Mouse (Mus musculus): ENCODE measurements around the gene Hps1. TPM values are rescaled to one million over a fixed set of nuclear protein-coding genes. Genes with fewer than 3 reads are reported as not detected.

Hps1 gene
- polyA plus RNA-seq, 1 experiment from 2014 or later: 5.3 TPM

DNA sequence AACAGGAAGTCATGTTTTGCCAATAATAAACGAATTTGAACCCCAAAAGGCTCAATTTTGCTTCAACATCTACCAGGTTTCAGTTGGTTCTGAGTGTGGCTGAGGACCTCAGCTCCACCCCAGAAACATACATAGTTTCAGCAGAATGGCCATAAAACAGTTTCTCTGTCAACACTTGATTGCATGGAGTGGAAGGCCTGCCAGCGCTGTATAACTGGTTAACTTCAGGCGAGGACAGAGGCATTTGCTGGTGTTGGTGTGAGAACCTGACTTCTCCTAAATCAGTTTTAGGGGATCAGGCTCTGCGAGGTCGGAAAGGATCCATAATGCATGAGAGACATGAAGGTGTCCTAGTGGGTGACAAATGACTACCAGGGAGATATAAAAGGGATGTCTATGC, 30.4 kb upstream of the Hps1 start:
- WGBS (ENCODE audit: insufficient replicate concordance): 62% methylated on average over 5 of the region's 5 CpGs
- no peak overlapping the region for H3K4me2 ChIP-seq (ENCODE audit: low read depth, low read length)
- no peak overlapping the region for H3K4me3 ChIP-seq (ENCODE audit: low read depth, low read length)
- no peaks in the 10 kb centered on the region for H3K36me3 ChIP-seq (replicated peaks; ENCODE audit: insufficient read depth, low read length)
- H3K27ac ChIP-seq (ENCODE audit: low read depth): no peak overlapping the region
- DNase-seq: no peak
- TF ChIP-seq CTCF (IDR thresholded peaks at IDR 0.05; ENCODE audit: low read depth) (no peak), EP300 (IDR thresholded peaks at IDR 0.05; ENCODE audit: low read depth) (no peak)
- no peaks in the 10 kb centered on the region for H3K27me3 ChIP-seq (ENCODE audit: insufficient read depth, low read length)
- no peak overlapping the region for H3K9ac ChIP-seq (replicated peaks)
- no peak for ATAC-seq
- H3K4me1 ChIP-seq (ENCODE audit: insufficient read depth): no peaks in the 10 kb centered on the region
- no peaks in the 10 kb centered on the region for H3K9me3 ChIP-seq (ENCODE audit: low read length)

DNA sequence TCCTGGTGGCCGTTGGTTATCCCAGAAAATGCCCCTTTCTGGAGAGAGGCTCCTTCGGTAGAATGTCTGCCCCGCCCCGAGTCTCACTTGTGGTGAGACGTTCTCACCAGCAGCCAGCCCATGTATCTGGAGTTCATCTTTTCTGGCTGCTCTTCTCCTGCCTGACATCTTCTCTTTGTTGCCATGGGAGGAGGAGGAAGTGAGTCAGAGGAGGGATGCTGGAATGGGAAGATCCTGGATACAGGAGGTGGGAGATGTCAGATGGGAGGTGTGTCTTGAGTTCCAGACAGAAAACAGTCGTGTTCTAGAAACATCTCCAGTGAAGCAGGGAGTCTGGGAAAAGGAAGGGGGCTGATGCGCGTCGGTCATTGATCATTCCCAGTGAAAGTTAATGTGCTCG, 29.7 kb upstream of the Hps1 start:
- 73% methylated on average over 10 of the region's 10 CpGs for WGBS (ENCODE audit: insufficient replicate concordance)
- no peaks in the 10 kb centered on the region for H3K27me3 ChIP-seq (ENCODE audit: insufficient read depth, low read length)
- TF ChIP-seq EP300 (IDR thresholded peaks at IDR 0.05; ENCODE audit: low read depth) (no peak), CTCF (IDR thresholded peaks at IDR 0.05; ENCODE audit: low read depth) (no peak)
- no peaks in the 10 kb centered on the region for H3K9me3 ChIP-seq (ENCODE audit: low read length)
- no peak overlapping the region for H3K27ac ChIP-seq (ENCODE audit: low read depth)
- H3K4me3 ChIP-seq (ENCODE audit: low read depth, low read length): no peak overlapping the region
- H3K9ac ChIP-seq (replicated peaks): no peak overlapping the region
- no peaks in the 10 kb centered on the region for H3K36me3 ChIP-seq (replicated peaks; ENCODE audit: insufficient read depth, low read length)
- no peak overlapping the region for H3K4me2 ChIP-seq (ENCODE audit: low read depth, low read length)
- DNase-seq: no peak
- no peaks in the 10 kb centered on the region for H3K4me1 ChIP-seq (ENCODE audit: insufficient read depth)
- ATAC-seq: no peak

DNA sequence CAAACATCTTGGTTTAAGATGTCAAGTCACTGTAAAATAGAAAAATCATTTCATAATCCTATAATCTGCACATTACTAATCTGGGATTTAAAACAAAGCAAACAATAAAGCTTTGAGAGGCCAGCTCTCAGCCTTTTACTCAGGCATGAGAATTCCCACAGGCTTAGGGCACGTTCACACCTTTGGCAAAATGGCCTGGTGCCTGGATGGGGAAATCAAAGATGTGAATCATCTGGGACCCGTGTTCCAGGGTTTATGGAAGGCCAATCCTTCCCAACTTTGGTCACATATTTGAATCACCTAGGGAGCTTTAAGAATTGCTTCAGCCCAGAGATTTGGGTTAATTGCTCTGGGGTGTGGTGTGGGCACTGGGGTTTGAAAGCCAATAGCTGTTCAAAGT, 18.1 kb upstream of the Hps1 start:
- DNase-seq (no peak), ATAC-seq (no peak)
- no peak for TF ChIP-seq EP300 (IDR thresholded peaks at IDR 0.05; ENCODE audit: low read depth)
- Histone ChIP-seq H3K36me3 (replicated peaks; ENCODE audit: insufficient read depth, low read length) (no peaks in the 10 kb centered on the region), H3K4me3 (ENCODE audit: low read depth, low read length) (no peak overlapping the region), H3K27ac (ENCODE audit: low read depth) (no peak overlapping the region), H3K27me3 (ENCODE audit: insufficient read depth, low read length) (peaks cover 14% of the 10 kb centered on the region), H3K4me2 (ENCODE audit: low read depth, low read length) (no peak overlapping the region), H3K9me3 (ENCODE audit: low read length) (no peaks in the 10 kb centered on the region), H3K9ac (replicated peaks) (no peak overlapping the region), H3K4me1 (ENCODE audit: insufficient read depth) (peaks cover 3% of the 10 kb centered on the region)
- 62% methylated on average over 2 of the region's 2 CpGs for WGBS (ENCODE audit: insufficient replicate concordance)

DNA sequence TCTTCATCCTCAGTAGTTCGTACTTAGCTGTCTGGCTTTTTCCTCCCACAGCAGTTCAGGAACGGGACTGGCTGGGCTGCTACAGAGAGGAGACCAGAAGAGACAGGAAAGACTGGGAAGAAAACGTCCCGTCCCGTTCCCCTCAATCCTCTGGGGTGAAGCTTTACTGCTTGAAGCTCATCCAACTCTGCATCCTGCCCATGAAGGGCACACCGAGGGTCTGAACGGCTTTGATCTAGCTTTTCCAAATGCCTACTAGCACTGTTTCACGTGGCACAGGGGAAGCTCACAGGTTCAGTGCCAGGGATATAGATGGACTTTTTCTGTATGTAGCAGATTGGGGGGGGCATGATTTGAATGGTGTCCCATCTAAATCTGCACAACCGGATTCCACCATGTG, 16.0 kb upstream of the Hps1 start:
- 28% methylated on average over 9 of the region's 9 CpGs for WGBS (ENCODE audit: insufficient replicate concordance)
- no peaks in the 10 kb centered on the region for H3K9me3 ChIP-seq (ENCODE audit: low read length)
- H3K36me3 ChIP-seq (replicated peaks; ENCODE audit: insufficient read depth, low read length): no peaks in the 10 kb centered on the region
- DNase-seq (no peak), ATAC-seq (no peak)
- TF ChIP-seq EP300 (IDR thresholded peaks at IDR 0.05; ENCODE audit: low read depth) (no peak), CTCF (IDR thresholded peaks at IDR 0.05; ENCODE audit: low read depth) (no peak)
- H3K4me3 ChIP-seq (ENCODE audit: low read depth, low read length): 0 out of 2 replicates have a peak overlapping the region, but pooled peaks have one; percentile 27
- H3K27ac ChIP-seq (ENCODE audit: low read depth): no peak overlapping the region
- peaks cover 14% of the 10 kb centered on the region for H3K27me3 ChIP-seq (ENCODE audit: insufficient read depth, low read length)
- H3K4me1 ChIP-seq (ENCODE audit: insufficient read depth): peaks cover 3% of the 10 kb centered on the region
- H3K9ac ChIP-seq (replicated peaks): no peak overlapping the region
- peak overlapping the region; percentile 70 for H3K4me2 ChIP-seq (ENCODE audit: low read depth, low read length)

DNA sequence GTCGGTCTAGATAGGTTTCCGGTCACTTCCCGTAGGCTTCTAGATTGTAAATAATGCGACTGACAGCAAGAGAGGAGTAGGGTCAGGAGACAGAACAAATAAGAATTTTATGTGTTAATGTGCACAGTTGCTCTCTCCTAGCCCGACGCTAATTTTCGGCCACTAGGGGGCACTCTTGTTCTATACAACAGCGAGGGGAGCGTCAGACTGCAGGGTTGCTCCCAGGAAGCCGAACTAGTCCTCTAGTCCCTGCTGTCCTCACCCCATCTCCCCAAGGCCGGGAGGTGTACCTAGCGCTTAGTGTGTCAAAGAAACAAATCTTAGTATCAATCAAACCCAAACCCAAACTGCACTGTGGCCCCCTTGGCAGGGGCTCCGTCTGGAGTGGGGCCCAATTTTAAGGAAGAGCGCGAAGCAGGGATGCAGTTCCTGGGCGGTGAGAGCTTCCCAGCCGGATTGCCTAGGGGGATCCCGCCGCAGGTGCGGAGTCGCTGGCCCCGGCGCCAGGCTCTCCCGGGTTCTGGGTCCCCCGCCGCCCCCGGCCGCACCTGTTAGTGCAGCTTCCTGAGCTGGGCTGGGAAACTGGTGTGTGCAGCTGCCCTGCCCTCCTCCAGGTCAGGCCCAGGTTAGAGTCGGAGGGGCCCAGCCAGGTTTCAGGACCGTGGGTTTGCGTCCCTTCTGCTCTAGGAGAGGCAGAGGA, 15.3 kb upstream of the Hps1 start:
- H3K4me1 ChIP-seq (ENCODE audit: insufficient read depth): peaks cover 3% of the 10 kb centered on the region
- peaks cover 14% of the 10 kb centered on the region for H3K27me3 ChIP-seq (ENCODE audit: insufficient read depth, low read length)
- H3K9me3 ChIP-seq (ENCODE audit: low read length): no peaks in the 10 kb centered on the region
- no peak overlapping the region for H3K27ac ChIP-seq (ENCODE audit: low read depth)
- DNase-seq (peak; percentile 88), ATAC-seq (peak; percentile 72)
- peak overlapping the region; percentile 70 for H3K4me2 ChIP-seq (ENCODE audit: low read depth, low read length)
- H3K9ac ChIP-seq (replicated peaks): peak overlapping the region; percentile 38
- 1% methylated on average over 31 of the region's 31 CpGs for WGBS (ENCODE audit: insufficient replicate concordance)
- H3K4me3 ChIP-seq (ENCODE audit: low read depth, low read length): peak overlapping the region; percentile 27
- TF ChIP-seq CTCF (IDR thresholded peaks at IDR 0.05; ENCODE audit: low read depth) (peak; percentile 92), EP300 (IDR thresholded peaks at IDR 0.05; ENCODE audit: low read depth) (no peak)
- no peaks in the 10 kb centered on the region for H3K36me3 ChIP-seq (replicated peaks; ENCODE audit: insufficient read depth, low read length)

DNA sequence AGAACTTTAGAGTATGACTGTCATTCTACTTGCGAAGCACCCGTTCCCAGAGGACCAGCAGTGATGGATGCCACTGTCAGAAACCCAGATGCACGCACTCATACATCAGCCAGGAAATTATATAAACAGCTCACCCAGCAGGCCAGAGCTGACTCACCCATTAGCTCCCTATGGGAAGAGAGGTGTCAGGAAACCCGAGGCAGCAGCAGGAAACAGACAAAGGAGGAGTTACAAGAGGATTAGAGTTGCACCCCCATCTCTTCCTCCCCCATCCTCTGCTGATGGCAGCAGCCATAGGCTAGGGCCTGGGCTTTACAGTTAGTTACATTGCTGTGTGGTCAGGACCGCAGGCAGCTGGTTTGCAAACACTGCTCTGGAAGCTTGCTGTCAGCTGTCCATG, 8.5 kb upstream of the Hps1 start:
- Histone ChIP-seq H3K4me1 (ENCODE audit: insufficient read depth) (no peaks in the 10 kb centered on the region), H3K27ac (ENCODE audit: low read depth) (no peak overlapping the region), H3K9ac (replicated peaks) (no peak overlapping the region), H3K4me2 (ENCODE audit: low read depth, low read length) (no peak overlapping the region), H3K4me3 (ENCODE audit: low read depth, low read length) (no peak overlapping the region), H3K9me3 (ENCODE audit: low read length) (no peaks in the 10 kb centered on the region), H3K27me3 (ENCODE audit: insufficient read depth, low read length) (no peaks in the 10 kb centered on the region), H3K36me3 (replicated peaks; ENCODE audit: insufficient read depth, low read length) (no peaks in the 10 kb centered on the region)
- WGBS (ENCODE audit: insufficient replicate concordance): 33% methylated on average over 5 of the region's 5 CpGs
- ATAC-seq (peak; percentile 49; the same call in 1 of the 2 replicates), DNase-seq (no peak)
- TF ChIP-seq CTCF (IDR thresholded peaks at IDR 0.05; ENCODE audit: low read depth): no peak
- no peak for TF ChIP-seq EP300 (IDR thresholded peaks at IDR 0.05; ENCODE audit: low read depth)
